Mouse (Mus musculus): ENCODE measurements at regions not wholly inside any gene's neighbourhood (a gene's known extent, or its start where the extent isn't known, plus 50 kb on each side); places are given as distances from the start of the nearest gene placed in this dataset.

DNA sequence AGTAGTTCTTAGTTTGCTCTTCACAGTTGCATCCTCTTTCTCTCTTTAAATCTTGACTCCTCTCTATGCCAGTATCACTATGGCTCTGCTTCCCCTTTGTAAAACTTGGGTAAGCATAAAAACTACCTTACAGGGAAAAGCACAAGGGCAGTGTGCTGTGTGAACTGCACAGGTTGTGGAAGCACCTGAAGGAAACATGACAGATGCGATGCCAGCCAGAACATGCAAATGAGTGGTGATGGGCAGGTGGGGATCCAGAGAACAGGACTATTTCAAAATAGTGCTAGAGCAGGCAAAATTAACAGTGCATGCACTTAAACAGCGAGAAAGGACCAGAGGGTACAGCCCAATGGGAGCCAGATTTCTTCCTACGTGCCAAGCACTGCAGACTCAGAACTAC lies 120.5 kb upstream of the Marcks start:
- no peak for DNase-seq (ENCODE audit: low spot score)
- intact Hi-C loops (cut with DNase I), result no loop called here

DNA sequence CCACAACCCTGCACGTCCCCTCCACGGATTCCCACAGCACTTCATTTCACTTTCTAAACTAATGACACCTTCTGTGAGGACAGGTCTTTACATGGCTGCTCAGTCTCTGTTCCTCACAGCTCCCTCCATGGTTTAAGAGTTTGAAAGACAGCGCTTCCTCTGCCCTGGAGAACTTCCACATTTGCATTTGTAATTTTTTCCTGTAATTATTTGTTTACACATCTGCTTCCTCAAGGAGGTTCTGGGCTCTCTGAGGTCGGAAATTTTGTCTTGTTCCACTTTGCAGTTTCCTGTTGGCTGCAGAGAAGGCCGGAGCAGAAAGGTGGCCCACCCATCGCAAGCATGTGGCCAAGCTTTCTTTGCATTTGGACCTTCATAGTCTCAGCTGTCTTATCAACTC lies 118.8 kb upstream of the Marcks start:
- no peak for DNase-seq (ENCODE audit: low spot score)
- intact Hi-C loops (cut with DNase I), result no loop called here

DNA sequence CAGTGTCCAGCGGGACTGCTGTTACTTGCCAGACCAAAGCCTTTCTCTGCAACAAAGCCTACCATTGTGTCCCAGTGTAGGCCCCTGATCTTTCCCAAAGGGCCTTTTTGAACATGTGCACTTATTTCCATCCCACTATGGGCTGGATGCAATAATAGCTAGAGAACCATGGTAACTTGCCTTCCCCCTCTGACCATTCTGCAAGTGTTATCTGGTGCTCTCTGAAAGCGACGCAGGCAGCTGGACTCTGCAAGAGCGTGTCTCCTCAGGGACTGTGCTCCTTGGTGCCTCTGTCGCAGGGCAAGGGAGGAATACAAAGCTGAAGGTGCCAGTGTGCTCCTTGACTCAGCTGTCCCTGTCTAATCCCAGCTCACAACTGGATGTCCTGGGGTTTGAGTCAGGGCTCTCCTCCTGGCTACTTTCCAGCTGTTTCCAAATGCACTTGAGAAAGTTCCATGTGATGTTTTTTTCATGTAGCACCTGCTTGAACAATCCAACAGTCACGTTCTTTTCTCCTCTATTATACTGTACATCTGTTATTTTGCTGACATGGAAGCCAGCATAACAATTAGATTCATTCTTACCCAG lies 112.3 kb upstream of the Marcks start:
- intact Hi-C loops (cut with DNase I), result loop anchor here (5.0 kb wide), 1 partner anchor 109 kb away; no protein-coding TSS in a partner anchor
- no peak for DNase-seq (ENCODE audit: low spot score)

DNA sequence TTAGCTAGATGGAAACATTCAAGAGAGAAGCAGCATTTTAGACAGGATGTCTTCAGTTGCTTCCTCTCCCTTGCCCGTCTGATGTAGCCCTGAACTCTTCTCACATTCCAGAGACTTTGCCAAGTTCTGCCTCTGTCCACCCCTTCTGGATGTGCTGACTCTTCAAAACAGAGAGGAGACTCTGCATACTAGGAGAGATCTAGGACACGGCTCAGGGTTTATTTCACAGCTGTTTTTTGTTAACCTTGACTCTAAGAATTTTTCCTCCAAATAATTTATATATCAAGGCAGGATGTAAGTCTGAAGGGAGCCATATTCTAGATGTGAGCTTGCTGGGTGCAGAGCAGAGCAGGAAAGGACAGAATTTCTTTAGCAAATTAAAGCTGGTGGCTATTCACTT lies 111.4 kb upstream of the Marcks start:
- intact Hi-C loops (cut with DNase I), result loop anchor here (5.0 kb wide), 1 partner anchor 108 kb away; no protein-coding TSS in a partner anchor
- DNase-seq (ENCODE audit: low spot score), result no peak

DNA sequence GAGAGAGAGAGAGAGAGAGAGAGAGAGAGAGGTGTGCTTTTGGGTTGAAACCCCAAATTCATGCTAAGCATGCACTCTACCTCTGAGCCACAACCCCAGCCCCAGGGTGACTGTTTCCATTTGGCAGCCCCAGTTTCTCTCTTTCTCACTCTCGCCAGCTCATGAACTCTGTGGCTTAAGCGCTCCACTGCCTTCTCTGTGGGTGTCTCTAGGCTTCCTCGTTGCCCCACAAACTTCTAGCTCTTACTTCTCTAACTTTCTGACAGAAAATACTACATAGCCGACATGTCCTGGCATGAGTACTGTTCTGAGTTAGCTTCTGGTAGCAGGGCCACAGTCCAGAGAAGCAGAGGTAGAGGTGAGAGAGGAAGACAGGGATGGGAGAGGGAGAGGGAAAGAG lies 110.8 kb upstream of the Marcks start:
- intact Hi-C loops (cut with DNase I), result no loop called here
- DNase-seq (ENCODE audit: low spot score), result no peak

DNA sequence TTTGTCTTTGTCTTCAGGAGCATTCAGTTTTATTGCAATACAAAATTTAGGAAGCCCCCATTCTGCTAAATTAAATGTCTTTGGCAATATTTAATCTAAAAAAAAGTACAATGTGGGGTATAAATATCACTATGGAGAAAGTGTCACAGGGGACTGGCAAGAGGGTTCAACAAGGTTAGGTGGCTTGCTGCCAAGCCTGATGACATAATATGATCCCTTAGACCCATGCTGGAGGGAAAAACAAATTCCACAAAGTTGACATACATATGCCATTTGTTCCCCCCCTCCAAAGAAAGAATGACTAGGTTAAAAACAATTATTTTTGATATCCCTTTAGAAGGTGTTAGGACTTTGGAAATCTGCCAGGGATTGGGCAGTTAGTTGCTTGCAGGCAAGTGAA lies 108.4 kb upstream of the Marcks start:
- intact Hi-C loops (cut with DNase I), result no loop called here
- DNase-seq (ENCODE audit: low spot score), result no peak

DNA sequence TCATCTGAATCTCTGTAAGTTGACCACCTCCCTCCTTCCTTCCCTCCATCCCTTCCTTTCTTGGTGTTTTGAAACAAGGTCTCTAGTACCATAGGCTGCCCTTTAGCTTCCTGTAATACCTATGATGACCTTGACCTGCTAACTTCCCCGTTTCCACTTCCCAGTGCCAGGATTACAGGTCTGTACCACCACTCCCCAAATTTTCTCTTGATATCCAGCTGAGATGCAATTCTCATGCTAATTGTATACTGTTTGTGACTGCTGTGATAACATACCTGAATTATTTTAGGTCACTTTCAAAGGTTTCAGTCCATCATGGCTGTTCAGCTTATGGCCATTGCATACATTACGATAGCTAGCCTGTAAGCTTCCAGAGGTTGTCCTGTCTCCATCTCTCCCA lies 104.4 kb upstream of the Marcks start:
- intact Hi-C loops (cut with DNase I), result no loop called here
- no peak for DNase-seq (ENCODE audit: low spot score)

DNA sequence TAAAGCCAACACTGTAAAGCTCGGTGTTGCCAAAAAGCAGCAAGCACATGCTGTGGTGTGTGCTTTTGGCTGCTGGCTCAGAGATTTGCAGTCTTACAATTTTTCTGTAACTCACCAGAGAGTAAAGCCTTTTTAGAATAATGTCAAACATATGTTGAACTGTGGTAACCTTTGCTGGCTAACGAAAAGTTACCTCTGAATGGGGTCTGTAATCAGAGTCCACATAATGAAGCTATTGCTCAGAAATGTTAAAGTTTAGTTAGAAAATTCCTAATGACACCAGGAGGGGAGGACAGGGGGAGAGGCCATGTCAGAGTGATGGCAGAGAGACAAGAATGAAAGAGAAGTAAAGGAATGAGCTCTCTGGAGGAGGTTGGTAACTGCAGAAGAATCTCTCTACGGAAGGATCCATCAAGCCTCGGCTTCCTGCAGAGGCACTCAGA lies 103.1 kb upstream of the Marcks start:
- no peak for DNase-seq (ENCODE audit: low spot score)
- intact Hi-C loops (cut with DNase I), result no loop called here

DNA sequence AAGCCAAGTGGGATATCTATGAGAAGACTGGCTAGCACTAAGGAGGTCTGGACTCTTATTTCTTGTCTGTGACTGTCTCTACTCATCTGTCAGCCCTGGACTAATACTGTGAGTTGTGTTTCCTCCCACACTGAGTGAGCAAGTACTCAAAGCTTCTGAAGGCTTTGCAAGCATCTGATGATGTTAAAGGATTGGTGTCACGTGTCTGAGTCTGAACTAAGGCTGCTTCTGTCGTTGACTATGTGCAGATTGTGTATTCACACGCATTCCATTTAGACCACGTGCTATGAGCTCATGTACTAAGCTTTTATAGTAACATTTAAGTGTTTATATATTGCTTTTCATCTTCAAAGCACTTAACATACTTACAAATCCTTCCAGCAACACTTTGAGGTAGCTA lies 101.9 kb upstream of the Marcks start:
- intact Hi-C loops (cut with DNase I), result no loop called here
- no peak for DNase-seq (ENCODE audit: low spot score)

DNA sequence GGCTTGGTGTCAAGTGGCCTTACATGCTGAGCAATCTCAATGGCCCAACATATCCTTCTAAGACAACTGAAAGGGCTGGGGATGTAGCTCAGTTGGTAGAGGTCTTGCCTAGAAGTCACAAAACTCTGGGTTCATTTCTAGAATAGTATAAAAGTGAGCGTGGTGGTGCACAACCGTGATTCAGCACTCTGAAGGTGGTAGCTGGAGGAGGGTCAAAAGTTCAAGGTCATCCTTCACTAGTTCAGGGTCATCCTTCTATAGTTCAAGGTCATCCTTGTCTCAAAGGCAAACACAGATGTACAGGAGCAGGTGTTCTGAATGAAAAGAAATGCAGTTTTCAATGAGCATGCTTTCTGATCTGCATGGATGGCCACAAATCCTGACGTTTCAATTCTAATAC lies 101.5 kb upstream of the Marcks start:
- intact Hi-C loops (cut with DNase I), result no loop called here

DNA sequence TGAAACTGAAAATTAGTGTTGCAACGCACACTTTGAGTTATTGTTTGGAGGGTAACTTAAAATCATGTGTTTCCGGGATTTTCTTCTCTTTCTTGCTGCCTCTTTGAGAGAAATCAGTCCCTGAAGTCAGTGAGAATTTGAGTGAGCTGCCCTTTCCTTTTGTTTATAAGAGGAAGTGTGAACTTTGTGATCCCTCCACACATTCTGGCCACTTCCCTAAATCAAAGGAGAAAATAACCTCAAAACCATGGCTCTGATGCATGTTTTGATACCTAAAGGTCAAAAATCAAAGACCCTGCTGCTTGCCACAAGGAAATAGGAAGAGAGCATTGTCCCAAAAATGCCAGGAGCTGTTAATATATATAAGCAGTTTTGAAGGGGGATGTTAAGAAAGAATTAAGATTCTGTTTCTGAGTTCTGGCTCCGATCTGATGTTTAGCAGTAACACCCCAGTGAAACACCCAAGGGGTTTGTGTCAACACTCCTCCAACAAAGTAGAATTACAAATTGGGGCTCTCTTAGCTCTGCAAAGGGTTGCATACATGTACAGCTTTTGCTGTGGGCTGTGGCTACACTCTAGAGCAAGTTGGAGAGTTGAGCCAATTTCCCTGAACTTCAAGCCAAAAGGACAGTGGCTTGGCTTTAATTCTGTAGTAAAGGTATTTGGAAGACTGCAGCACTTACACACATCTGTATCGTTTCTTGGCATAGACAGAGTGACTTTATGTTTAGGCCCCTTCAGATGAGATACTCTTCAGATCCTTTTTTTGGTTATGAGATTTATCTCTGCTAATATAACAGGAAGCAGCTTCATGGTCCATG lies 97.5 kb upstream of the Marcks start:
- intact Hi-C loops (cut with DNase I), result no loop called here
- DNase-seq (ENCODE audit: low spot score), result no peak

More for the DNA sequence above, 101.5 kb upstream of the Marcks start:
- no peak for DNase-seq (ENCODE audit: low spot score)

DNA sequence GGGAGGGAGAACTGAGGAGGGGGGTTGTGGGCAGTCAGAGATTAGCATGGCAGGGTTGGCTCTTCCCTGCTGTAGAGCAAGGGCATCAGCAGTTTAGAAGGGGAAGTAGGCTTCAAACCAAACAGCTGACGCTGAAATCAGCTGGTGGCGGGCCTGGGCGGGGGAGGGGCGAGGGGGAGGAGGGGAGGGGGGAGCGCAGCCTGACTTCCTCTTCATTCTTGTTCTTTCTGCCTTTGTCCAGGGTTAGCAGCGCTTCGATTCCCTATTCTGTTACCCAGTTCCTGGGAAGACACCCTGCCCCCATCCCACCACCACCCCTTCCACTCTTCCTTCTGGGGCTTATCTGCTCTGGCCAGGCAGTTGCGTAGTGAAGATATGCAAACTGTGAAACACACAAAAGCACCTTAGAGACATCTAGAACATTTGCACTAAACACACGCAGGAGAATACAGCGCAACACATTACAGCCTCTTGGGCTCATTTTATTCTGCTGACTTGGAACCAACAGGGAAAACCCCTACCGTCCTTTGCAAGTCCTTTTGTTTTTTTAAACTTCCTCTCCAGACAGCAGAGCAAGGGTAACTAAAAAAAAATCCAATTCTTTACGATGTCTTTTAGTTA lies 93.3 kb upstream of the Marcks start:
- peak; percentile 14 for DNase-seq (ENCODE audit: low spot score)
- intact Hi-C loops (cut with DNase I), result loop anchor here (5.0 kb wide), 1 partner anchor 90 kb away; no protein-coding TSS in a partner anchor

DNA sequence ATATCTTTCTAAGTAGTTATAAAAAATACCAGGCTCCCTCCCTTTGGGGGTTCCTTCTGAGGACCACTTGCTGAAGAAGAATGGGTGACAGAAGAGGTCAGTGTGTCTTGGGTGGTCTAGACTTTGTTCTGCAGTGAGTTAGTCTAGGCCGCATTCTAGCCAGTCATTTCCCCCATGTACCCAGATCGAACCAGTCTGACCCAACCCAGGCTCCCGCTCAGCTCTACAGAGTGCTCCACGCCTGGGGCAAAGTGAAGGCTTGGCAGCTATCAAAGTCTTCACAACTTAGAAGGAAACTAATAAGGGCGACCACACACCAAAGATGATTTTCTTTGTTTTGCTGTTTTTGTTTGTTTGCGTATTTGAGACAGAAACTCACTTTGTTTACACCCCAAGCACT lies 92.4 kb upstream of the Marcks start:
- DNase-seq (ENCODE audit: low spot score), result no peak
- intact Hi-C loops (cut with DNase I), result loop anchor here (5.0 kb wide), 1 partner anchor 89 kb away; no protein-coding TSS in a partner anchor

DNA sequence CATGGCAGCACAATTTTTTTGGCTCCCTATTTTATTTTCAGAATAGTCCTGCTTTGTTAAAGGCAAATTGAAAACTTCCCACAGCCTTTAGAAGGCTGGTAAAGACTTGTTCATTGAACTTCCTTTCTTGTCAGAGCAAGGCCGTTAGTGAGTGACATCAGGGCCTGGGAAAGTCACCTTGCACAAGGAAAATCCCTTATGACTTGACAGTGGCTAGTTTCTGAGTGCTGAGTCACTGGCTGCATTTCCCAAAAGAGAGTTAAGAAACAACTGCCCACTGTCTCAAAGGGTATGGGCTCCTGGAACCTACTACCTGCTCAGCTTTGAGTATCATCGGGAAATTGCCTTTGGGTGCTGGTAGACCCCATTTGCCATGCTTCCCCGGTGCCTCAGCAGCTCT lies 89.2 kb upstream of the Marcks start:
- intact Hi-C loops (cut with DNase I), result no loop called here
- DNase-seq (ENCODE audit: low spot score), result no peak

DNA sequence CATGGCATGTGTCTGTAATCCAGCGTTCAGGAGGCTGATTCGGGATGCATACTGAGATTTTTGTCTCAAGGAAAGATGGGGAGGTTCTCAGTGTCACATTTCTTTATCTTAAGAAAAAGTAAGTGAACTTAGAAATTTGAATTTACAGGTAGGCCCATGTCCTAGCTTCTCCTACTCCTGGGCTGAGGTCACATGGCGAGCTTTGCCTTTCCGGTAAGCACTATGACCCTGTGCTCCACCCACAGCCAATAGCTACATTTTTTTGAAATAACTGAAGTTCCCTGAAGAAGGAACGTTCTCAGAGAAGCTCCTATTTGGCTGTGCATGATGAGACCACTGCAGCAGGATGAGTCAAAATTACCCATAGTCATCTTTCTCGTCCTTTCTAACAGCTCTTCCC lies 83.0 kb upstream of the Marcks start:
- intact Hi-C loops (cut with DNase I), result no loop called here
- no peak for DNase-seq (ENCODE audit: low spot score)

DNA sequence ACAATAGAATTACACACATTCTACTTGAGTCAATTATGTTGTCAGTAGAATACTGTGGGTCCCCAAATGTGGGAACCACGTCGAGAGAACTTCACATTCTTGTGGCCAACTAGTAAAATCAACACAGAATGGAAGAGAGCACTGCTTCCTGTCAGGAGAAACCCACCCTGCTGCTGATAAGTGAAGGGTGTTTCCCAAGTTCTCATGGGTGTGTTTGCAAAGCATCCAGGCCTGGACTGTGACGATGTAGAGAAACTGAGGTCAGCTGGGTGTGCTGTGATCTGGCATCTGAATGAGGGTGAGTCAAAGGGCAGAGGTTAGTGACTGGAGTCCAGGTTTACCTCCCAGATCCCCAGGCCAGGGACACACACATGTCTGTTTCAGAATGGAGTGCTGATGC lies 81.7 kb upstream of the Marcks start:
- no peak for DNase-seq (ENCODE audit: low spot score)
- intact Hi-C loops (cut with DNase I), result no loop called here

DNA sequence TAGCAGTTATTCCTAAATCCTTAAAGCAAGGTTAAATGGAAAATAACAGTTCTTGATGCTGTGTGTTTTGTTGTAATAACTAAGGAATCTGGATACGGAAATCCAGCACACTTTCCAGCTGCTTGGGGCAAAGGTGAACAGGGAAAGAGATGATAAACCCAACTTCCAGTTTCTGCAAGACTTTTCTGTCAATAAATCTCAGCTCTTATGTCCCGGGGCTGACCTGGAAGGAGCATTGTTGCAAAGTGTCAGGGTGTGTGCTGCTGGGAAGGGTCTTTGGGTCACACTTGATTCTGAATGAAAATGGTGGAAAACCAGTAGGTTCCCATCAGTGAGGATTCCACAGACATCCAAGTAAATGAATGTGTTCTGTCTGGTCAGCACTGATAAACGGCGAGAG lies 81.2 kb upstream of the Marcks start:
- intact Hi-C loops (cut with DNase I), result no loop called here
- DNase-seq (ENCODE audit: low spot score), result no peak

DNA sequence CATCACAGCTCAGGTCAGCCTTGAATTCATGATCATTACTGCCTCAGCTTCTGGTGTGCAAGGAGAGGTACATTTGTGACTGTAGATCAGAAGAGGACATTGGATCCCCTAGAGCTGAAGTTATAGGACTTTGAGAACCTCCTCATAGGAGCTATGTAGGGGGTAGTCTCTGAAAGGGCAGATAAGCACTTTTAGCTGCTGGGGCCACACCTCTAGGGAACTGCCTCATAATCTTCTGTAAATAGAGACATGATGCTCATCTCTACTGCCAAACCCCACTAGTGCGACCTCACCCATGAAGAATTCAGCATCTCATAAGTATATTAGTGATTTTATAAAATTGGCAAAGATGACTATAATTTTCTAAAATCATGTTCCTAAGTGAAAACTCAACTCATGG lies 80.7 kb upstream of the Marcks start:
- intact Hi-C loops (cut with DNase I), result no loop called here
- DNase-seq (ENCODE audit: low spot score), result no peak

DNA sequence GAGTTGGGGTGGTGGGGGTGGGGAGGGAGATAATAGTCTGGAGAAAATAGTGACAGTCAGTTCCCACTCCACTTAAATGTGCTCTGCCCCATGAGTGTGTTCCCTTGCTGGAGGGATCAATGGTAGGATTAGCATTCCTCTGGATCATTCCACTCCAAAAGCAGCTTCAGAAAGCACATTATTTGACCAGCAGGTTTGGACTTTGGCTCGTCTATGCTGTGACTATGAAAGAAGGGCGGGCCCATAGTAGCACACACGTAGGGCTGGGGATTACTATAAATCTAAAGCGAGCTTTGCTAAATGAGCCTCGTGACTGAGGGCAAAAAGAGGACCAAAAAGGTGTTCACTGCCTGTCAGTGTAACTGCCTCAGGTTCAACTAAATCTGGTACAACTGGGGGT lies 75.9 kb upstream of the Marcks start:
- intact Hi-C loops (cut with DNase I), result no loop called here
- DNase-seq (ENCODE audit: low spot score), result no peak

DNA sequence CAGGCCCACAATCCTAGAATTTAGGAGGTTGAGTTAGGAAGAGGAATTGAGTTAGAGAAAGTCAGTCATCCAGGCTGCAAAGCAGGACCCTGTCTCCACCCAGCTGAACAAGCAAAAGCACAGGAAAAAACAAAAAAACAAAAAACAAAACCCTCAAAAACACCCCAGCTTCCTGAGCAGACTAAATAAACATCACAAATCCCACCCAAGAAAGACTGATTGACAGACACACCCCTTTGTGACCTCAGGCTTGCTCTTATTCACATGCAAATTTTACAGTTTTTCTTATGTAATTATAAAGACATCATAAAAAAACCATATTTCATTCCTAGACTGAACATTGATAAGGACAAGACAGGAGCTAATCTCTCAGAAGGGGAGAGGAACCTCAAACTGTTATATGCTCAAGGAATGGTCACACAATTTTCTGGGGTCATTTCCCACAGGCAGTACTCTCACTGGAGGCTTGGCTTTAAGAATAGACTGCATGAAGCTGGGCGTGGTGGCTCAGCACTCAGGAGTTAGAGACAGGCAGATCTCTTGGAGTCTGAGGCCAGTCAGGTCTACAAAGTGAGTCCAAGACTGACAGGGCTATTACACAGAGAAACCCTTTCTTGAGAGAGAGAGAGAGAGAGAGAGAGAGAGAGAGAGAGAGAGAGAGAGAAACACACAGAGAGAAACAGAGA lies 73.8 kb upstream of the Marcks start:
- intact Hi-C loops (cut with DNase I), result no loop called here
- DNase-seq (ENCODE audit: low spot score), result no peak

DNA sequence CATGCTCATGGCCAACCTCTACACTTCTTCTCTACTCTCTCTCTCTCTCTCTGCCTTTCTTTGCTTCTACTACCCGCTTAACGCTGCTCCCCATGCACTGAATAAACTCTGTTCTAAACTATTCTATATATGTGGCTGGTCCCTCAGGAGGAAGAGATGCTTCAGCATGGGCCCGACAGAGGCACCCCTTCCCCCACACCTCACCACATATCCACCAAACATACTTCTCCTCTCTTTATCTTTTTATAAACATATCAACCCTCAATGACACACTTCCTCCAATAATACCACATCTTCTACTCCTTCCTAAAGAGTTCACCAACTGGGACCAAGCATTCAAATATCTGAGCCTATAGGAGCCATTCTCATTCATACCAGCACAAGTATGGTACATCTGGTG lies 72.6 kb upstream of the Marcks start:
- intact Hi-C loops (cut with DNase I), result no loop called here
- DNase-seq (ENCODE audit: low spot score), result no peak
